8 mouse cellular contexts compared by ENCODE assay signal in genomic region chr5:65764786-65765634, GRCm38 (mm10). TPM values are rescaled to one million over a fixed set of nuclear protein-coding genes. Genes with fewer than 3 reads are reported as not detected.
DNase-seq lines count a peak whose midpoint lies in the region; ATAC-seq and TF ChIP-seq lines count a peak whose summit lies in the region.

No protein-coding gene starts in this region.

- TF ChIP-seq CTCF in layer of hippocampus, adult 2 months (conservative IDR thresholded peaks at IDR 0.05): no peak
- TF ChIP-seq CTCF in olfactory bulb, adult 2 months (IDR thresholded peaks at IDR 0.05; ENCODE audit: insufficient read depth, low read depth, low read length): no peak

- peak overlapping the region; percentile 100 for H3K9ac ChIP-seq in lung, embryonic 15.5 days

- no peaks in the 10 kb centered on the region for H3K36me3 ChIP-seq in lung, embryonic 15.5 days

- H3K4me3 ChIP-seq in layer of hippocampus, adult 2 months: peak overlapping the region; percentile 72
- peak overlapping the region; percentile 94 for H3K4me3 ChIP-seq in lung, embryonic 15.5 days
- H3K4me3 ChIP-seq in olfactory bulb, adult 2 months (ENCODE audit: insufficient read depth, low read depth, low read length): peak overlapping the region; percentile 83

- TF ChIP-seq POLR2A in olfactory bulb, adult 2 months (IDR thresholded peaks at IDR 0.05; ENCODE audit: insufficient read depth, low read depth, low read length): no peak

- peak; percentile 80 for ATAC-seq in lung, embryonic 15.5 days (ENCODE audit: borderline replicate concordance, extremely low read depth, low FRiP score, low TSS enrichment)

- peaks cover 14% of the 10 kb centered on the region for H3K4me1 ChIP-seq in lung, embryonic 15.5 days
- H3K4me1 ChIP-seq in olfactory bulb, adult 2 months (ENCODE audit: control insufficient read depth, insufficient read depth, low read length): no peaks in the 10 kb centered on the region

- H3K9me3 ChIP-seq in lung, embryonic 15.5 days: no peaks in the 10 kb centered on the region

- H3K27me3 ChIP-seq in lung, embryonic 15.5 days: no peaks in the 10 kb centered on the region

- 2% methylated on average over 36 of the region's 36 CpGs for WGBS in lung, embryonic 15.5 days
- WGBS in olfactory bulb, adult 2 months: under 1% methylated on average over 36 of the region's 36 CpGs

- peak overlapping the region; percentile 68 for H3K4me2 ChIP-seq in lung, embryonic 15.5 days

- DNase-seq in MN1 (ENCODE audit: low spot score): peak; percentile 92
- DNase-seq in cerebellum, adult 9-10 months: peak; percentile 89
- peak; percentile 94 for DNase-seq in forelimb bud, embryonic 11.5 days (ENCODE audit: low read depth, low spot score)
- DNase-seq in heart, postnatal 4 days: peak; percentile 86
- peak; percentile 76 to 92 for DNase-seq in layer of hippocampus, adult 2 months (ENCODE audit: low spot score in 2 of 2)
- peak; percentile 84 to 95 for DNase-seq in thymus, adult 18-20 months

- H3K27ac ChIP-seq in layer of hippocampus, adult 2 months: peak overlapping the region; percentile 98
- peak overlapping the region; percentile 100 for H3K27ac ChIP-seq in lung, embryonic 15.5 days
- H3K27ac ChIP-seq in olfactory bulb, adult 2 months (ENCODE audit: insufficient read depth, low read depth, low read length): peak overlapping the region; percentile 22; the same call in 1 of the 2 replicates

RNA-seq across cellular contexts. Expression of gene N4bp2, which starts 1.7 kb away (rescaled TPM):
- total RNA-seq in heart, postnatal 4 days (2021): 10 to 100 TPM; 33.7 to 36.6 TPM
- total RNA-seq in layer of hippocampus, adult 2 months (2021): 10 to 100 TPM in 1 of 2 experiments, 1 to 10 TPM in 1; 9.7 to 11.9 TPM
- polyA plus RNA-seq in lung, embryonic 15.5 days (2015; fragmentation: Nextera tagmentation; extraction: Ambion mirVana): 18.0 and 21.3 TPM in 2 replicates
- not detected in 2 replicates for polyA plus RNA-seq in olfactory bulb, adult 2 months (2012; ENCODE audit: insufficient read depth, insufficient read length, low replicate concordance, missing spikeins)

Comparison
In these comparisons a context has a peak if more than half of its experiments do, and no peak if none do; other contexts are left out.
1. Peak in every context shown above with its lines: DNase-seq, ATAC-seq, H3K4me3 ChIP-seq and H3K27ac ChIP-seq.
2. H3K27ac ChIP-seq: peak in every context shown above with its lines; median percentile 100 in lung, embryonic 15.5 days; 98 in layer of hippocampus, adult 2 months; 22 in olfactory bulb, adult 2 months.